Mouse (Mus musculus): ENCODE data around the gene Nsg2.

Gene Nsg2

DNA sequence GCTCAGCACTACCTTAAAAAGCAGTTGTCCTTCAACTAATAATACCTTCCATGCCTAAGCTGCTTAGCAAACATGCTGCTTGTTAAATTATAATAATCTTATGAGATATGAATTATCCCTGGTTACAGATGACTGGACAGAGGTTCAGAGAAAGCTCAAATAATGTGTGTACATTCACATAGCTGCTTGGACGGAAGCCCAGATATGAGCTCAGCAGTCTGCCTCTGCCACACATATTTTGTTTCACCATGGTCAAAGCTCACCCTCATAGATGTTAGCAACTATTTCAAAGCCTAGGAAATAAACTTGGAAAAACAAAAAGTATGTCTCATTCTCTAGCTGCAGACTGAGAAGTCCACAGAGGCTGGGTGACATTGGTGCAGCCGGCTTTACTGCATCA lies 74.9 kb downstream of the Nsg2 start:
- no peak for DNase-seq (ENCODE audit: low spot score in 2 of 2)

DNA sequence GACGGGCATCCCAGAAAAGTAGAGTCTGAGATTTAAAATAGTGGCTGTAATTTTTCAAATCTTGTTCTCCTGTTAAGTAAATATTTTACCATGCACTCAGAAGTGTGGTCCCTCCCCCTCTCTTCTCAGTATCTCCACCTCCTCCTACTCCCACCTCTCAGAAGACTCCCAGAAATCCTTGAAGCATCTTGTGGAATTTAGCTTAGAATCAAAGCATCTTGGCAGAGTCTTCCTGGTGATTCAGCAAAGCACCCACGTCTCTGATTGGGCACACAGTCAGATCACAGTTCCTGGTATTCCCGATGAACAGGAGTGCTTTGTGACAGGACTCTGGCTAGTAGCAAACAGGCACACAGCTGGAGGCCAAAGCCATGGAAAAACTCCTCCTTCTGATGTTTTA lies 83.2 kb downstream of the Nsg2 start:
- peak in 1 of 2 experiments; percentile 77 for DNase-seq (ENCODE audit: low spot score in 2 of 2)

GRCm38 (mm10) chr11:32086525-32086924 lies 86.3 kb downstream of the Nsg2 start:
- DNase-seq (ENCODE audit: low spot score in 2 of 2): no peak

GRCm38 (mm10) chr11:32087376-32087775 lies 87.1 kb downstream of the Nsg2 start:
- peak; percentile 78 to 91 for DNase-seq (ENCODE audit: low spot score in 2 of 2)

DNA sequence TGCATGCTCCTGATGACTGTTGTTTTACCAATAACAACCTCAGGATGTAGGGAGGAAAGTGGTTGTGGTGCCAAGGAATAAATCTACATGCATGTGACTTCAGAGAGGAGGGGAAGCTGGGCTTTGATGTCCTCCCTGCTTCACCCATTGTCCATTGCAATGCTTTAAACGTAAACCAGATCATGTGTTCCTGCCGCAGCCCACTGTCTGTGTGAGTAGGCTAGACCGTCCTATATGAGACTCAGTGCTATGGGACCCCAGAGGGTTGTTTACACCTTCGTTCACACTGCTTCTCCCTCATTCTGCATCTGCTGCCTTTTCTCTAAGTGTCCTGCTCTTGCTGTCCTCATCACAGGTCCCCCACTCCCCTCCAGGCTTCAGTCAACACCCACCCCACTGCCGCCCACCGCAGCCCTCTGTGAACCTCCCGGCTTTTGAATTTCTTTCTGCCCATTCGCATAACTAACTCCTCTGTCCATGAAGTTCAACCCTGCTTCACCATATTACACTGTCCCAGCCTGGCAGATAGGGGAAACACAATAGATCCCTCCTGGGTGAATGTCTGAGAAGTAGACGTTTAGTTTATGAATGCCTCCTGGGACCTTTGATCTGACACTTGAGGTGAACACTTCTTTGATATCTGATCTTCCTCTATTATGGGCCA lies 87.6 kb downstream of the Nsg2 start:
- no peak for DNase-seq (ENCODE audit: low spot score in 2 of 2)

- no peak for DNase-seq (ENCODE audit: low spot score in 2 of 2)
These were observed 95.5 kb downstream of the Nsg2 start for GRCm38 (mm10) chr11:32095793-32096192.

- DNase-seq (ENCODE audit: low spot score in 2 of 2): no peak
These were observed 96.1 kb downstream of the Nsg2 start for GRCm38 (mm10) chr11:32096346-32096745.

GRCm38 (mm10) chr11:32101059-32101632 lies 100.9 kb downstream of the Nsg2 start:
- peak in 1 of 2 experiments; percentile 39 for DNase-seq (ENCODE audit: low spot score in 2 of 2)

DNA sequence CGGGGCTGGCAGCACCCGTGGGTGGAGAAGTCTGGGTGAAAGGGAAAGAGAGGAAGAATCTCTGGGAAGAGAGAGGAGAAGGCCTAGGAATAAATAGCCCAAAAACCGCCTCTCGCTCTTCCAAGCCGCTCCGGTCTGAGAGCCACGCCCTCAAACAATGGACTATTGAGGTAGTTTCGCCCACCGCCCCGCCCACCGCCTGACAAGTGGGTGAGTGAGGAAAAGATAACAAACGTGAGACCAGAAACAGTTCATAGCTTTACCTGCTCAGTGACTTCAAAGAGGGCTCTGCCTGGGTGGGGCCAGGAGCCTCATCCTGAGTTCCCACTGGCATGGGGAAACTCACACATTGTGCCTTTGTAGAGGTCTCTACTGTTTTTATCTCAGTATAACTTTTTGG lies 102.7 kb downstream of the Nsg2 start:
- DNase-seq (ENCODE audit: low spot score in 2 of 2): no peak

- no peak for DNase-seq (ENCODE audit: low spot score in 2 of 2)
These were observed 104.3 kb downstream of the Nsg2 start for GRCm38 (mm10) chr11:32104406-32105116.

GRCm38 (mm10) chr11:32105750-32106646 lies 105.7 kb downstream of the Nsg2 start:
- DNase-seq (ENCODE audit: low spot score in 2 of 2): no peak

DNA sequence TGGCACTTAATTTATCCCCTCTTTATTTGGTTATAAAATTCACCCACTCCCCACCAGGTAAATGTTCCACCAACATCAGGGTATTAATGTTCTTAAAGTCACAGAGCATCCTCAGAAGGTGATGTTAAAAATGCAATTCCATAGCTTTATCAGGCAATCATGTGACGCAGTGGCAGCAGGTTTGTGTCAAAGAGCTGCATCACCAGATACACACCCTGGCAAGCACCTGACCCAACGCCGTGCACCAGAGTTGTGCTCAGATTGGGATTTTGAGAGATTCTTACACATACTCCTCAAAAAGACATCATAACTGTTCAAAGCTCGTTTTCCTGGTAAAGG lies 106.4 kb downstream of the Nsg2 start:
- no peak for DNase-seq (ENCODE audit: low spot score in 2 of 2)

DNA sequence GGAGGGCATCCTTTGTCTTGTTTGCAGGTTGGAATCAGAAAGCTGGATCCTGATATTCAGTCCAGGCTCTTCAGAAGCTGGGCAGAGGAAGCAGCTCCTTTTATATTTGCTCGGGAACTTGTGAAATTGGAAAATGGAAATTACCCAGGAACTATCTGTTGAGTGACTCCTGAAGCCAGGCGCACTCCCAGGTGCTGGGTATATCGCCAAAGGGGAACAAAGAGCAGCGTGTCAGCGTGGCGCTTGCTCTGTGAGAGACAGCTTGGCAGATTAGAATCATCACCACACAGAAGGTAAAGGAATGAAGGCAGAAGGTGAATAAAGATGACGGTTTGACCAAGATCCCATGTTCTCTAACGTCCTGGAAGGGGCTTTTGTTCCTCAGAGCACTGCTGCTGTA lies 108.2 kb downstream of the Nsg2 start:
- no peak for DNase-seq (ENCODE audit: low spot score in 2 of 2)
